Mouse (Mus musculus) hindbrain, embryonic 12.5 days (tissue): Measurements from ENCODE around the gene Abl2. TPM values are rescaled to one million over a fixed set of nuclear protein-coding genes. Genes with fewer than 3 reads are reported as not detected.

Experiments
- ATAC-seq: fragments of 200-750 bp; cut with Nextera tagmentation; 2 replicates; pipeline ENCODE4 v1.8.0; 2017; ENCODE audit warnings: moderate TSS enrichment; ENCODE audit not compliant: low FRiP score
- H3K27ac ChIP-seq: fragments of 300-500 bp; sonication (generic); 2 replicates; pipeline ENCODE4 v1.5.1; 2016; ENCODE audit warnings: mild to moderate bottlenecking
- H3K27me3 ChIP-seq: fragments of 300-500 bp; sonication (generic); 2 replicates; pipeline ENCODE4 v1.6.1; 2016; ENCODE audit warnings: mild to moderate bottlenecking
- H3K36me3 ChIP-seq: fragments of 300-500 bp; sonication (generic); 2 replicates; pipeline ENCODE4 v1.6.1; 2016; ENCODE audit warnings: mild to moderate bottlenecking
- H3K4me1 ChIP-seq: fragments of 300-500 bp; sonication (generic); 2 replicates; pipeline ENCODE4 v1.6.1; 2016
- H3K4me2 ChIP-seq: fragments of 300-500 bp; sonication (generic); replicated peaks from 2 replicates; pipeline ENCODE4 v1.6.1; 2016; ENCODE audit warnings: mild to moderate bottlenecking
- H3K4me3 ChIP-seq: fragments of 300-500 bp; sonication (generic); 2 replicates; pipeline ENCODE4 v1.5.1; 2016; ENCODE audit warnings: mild to moderate bottlenecking
- H3K9ac ChIP-seq: fragments of 300-500 bp; sonication (generic); 2 replicates; pipeline ENCODE4 v1.6.1; 2016; ENCODE audit warnings: mild to moderate bottlenecking, moderate library complexity
- H3K9me3 ChIP-seq: fragments of 300-500 bp; sonication (generic); replicated peaks from 2 replicates; pipeline ENCODE4 v1.6.1; 2016; ENCODE audit warnings: mild to moderate bottlenecking
- WGBS: fragments of 180-500 bp; shearing (Covaris S2); methylation state at CpG from one replicate; pipeline ENCODE4 v1.1.7; 2016; 5-methylcytosine and 5-hydroxymethylcytosine counted together
- polyA plus RNA-seq: library from polyadenylated mRNA; unstranded; fragments of >200 nt; fragmentation: Nextera tagmentation; extraction: Ambion mirVana; gene quantifications from 2 replicates; pipeline ENCODE4 v1.2.1, GENCODE M21; 2016

Gene Abl2
- polyA plus RNA-seq, 1 experiment from 2014 or later, result 6.6 TPM

DNA sequence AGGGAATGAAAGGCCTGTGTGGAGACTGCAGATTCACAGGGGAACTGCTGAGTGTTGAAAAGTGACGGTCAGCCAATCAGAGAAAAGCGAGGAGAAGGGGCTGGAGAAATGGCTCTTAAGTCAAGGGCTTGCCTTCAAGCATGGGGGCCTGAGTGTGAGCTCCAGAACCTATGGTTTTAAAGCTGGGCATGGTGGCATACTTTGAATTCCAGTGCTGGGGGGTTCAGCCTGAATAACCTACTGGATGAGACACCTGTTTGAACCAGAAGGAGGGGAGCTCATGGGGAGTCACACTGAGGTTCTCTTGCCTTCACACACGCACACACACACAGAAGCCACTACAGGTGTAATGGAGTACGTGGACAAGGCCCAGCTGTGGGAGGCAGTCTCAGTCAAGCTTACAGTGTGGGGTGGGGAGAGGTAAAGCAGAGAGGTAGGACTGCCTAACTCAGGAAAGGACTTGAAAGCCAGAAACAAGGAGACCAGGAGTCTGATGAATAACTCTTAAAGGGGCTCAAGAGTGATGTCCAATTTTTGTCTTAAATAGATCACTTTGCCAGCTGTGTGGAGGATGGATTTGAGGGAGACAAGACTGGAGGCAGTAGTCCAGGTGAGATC lies 61.8 kb downstream of the Abl2 start:
- H3K27ac ChIP-seq, result no peak overlapping the region
- H3K9me3 ChIP-seq, result no peaks in the 10 kb centered on the region
- peaks cover 10% of the 10 kb centered on the region for H3K4me1 ChIP-seq
- WGBS, result 68% methylated on average over 4 of the region's 4 CpGs
- no peaks in the 10 kb centered on the region for H3K27me3 ChIP-seq
- H3K4me3 ChIP-seq, result no peak overlapping the region
- no peak overlapping the region for H3K9ac ChIP-seq
- H3K4me2 ChIP-seq, result no peak overlapping the region
- no peak for ATAC-seq
- H3K36me3 ChIP-seq, result peaks cover 8% of the 10 kb centered on the region; the same call in 1 of the 2 replicates

DNA sequence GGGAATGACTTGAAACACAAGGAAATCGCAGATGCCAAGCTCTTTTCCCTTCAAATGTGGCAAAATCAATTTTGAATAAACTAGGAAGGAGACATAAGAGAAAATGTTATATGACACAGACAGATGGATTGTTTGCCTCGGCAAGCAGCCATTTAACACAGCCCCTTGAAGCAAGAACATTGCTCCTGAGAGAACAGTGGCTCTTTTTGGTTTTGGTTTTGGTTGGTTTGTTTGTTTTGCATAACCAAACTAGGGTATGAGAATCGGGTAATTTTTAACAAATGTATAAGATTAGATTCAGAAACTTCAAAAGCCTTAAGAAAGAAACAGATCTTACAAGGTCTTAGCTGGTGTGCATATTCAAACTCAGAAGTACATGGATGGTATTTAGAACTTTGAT lies 62.4 kb downstream of the Abl2 start:
- H3K4me3 ChIP-seq, result no peak overlapping the region
- H3K36me3 ChIP-seq, result peaks cover 13% of the 10 kb centered on the region
- no peaks in the 10 kb centered on the region for H3K9me3 ChIP-seq
- 89% methylated on average over 3 of the region's 3 CpGs for WGBS
- no peak overlapping the region for H3K27ac ChIP-seq
- no peak overlapping the region for H3K4me2 ChIP-seq
- H3K27me3 ChIP-seq, result no peaks in the 10 kb centered on the region
- H3K9ac ChIP-seq, result no peak overlapping the region
- no peak for ATAC-seq
- H3K4me1 ChIP-seq, result peaks cover 4% of the 10 kb centered on the region

DNA sequence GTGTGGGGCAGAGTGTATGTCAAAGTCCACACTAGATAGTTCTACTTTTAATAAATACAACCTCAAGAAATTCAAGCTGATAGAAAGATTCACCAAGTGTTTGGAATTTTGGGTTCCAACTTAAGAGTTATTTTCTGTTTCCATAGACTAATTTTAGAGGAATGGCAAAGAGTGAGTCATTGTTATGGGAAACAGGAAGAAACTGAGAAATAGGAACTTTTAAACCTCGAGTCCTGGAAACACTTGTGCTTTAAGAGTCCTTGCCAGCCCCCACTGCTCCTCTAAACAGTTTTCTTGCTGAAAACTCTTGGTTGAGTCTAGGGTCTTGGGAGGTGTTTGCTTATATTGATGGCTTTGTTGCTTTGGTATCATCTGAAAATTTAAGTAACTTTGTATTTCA lies 65.6 kb downstream of the Abl2 start:
- Histone ChIP-seq H3K4me1 (no peaks in the 10 kb centered on the region; the same call in 1 of the 2 replicates), H3K36me3 (peaks cover 15% of the 10 kb centered on the region), H3K4me3 (no peak overlapping the region), H3K27me3 (no peaks in the 10 kb centered on the region), H3K9me3 (no peaks in the 10 kb centered on the region), H3K27ac (no peak overlapping the region), H3K9ac (no peak overlapping the region), H3K4me2 (no peak overlapping the region)
- 72% methylated on average over 1 of the region's 1 CpGs for WGBS
- no peak for ATAC-seq

DNA sequence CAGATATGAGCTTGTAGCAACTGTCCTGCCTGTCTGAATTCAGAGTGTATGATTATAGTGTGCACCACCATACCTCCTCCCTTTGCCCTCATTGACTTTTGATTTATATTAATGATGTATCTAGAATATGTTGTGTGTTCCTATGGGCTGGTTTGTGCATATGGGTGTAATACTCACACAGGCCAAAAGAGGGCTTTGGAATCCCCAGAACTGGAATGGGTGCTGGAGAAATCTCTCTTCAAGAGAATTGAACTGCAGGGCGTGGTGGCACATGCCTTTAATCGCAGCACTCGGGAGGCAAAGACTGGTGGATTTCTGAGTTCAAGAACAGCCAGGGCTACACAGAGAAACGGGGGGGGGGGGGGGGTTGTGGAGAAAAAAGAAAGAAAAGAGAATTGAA lies 68.1 kb downstream of the Abl2 start:
- no peaks in the 10 kb centered on the region for H3K4me1 ChIP-seq
- H3K27me3 ChIP-seq, result no peaks in the 10 kb centered on the region
- no peak overlapping the region for H3K9ac ChIP-seq
- H3K4me2 ChIP-seq, result no peak overlapping the region
- no peaks in the 10 kb centered on the region for H3K9me3 ChIP-seq
- no peak overlapping the region for H3K27ac ChIP-seq
- WGBS, result 81% methylated on average over 4 of the region's 4 CpGs
- H3K36me3 ChIP-seq, result peaks cover 33% of the 10 kb centered on the region
- no peak for ATAC-seq
- no peak overlapping the region for H3K4me3 ChIP-seq

DNA sequence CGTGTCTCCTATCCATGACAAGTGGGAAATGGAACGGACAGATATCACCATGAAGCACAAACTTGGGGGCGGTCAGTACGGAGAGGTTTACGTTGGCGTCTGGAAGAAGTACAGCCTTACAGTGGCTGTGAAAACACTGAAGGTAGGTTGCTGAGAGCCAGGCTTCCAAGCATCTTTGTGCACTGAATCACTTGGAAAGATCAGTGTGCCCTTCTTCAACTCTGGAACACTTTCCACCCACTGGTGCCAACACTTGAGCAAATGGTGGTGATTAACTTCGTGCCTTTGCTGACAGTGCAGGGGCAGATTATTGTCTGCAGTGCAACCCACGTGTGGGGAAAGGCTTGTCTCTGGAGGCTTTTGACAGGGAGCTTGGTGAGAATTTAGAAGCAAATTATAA lies 71.4 kb downstream of the Abl2 start:
- Histone ChIP-seq H3K9me3 (no peaks in the 10 kb centered on the region), H3K4me2 (no peak overlapping the region), H3K27me3 (no peaks in the 10 kb centered on the region), H3K4me3 (no peak overlapping the region), H3K27ac (no peak overlapping the region), H3K9ac (no peak overlapping the region), H3K4me1 (no peaks in the 10 kb centered on the region), H3K36me3 (peaks cover 47% of the 10 kb centered on the region)
- 96% methylated on average over 8 of the region's 8 CpGs for WGBS
- ATAC-seq, result no peak

DNA sequence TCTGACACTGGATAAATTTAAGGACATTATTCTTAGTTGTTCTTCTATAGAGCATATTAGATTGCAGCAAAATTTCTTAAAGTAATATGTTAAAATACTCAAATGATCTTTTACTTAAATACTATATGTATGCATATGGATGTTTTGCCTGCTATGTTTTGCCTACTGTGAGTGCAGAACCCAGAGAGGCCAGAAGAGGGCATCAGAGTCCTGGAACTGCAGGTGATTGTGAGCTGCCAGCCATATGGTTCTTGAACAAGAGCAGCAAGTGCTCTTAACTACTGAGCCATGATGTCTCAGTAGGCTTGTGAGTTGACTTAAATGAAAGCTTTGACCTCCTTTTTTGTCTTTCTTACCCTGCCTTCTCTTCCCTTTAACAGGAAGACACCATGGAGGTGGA lies 72.4 kb downstream of the Abl2 start:
- H3K4me2 ChIP-seq, result no peak overlapping the region
- H3K36me3 ChIP-seq, result peaks cover 45% of the 10 kb centered on the region
- H3K27me3 ChIP-seq, result no peaks in the 10 kb centered on the region
- no peak overlapping the region for H3K27ac ChIP-seq
- H3K9ac ChIP-seq, result no peak overlapping the region
- H3K9me3 ChIP-seq, result no peaks in the 10 kb centered on the region
- H3K4me1 ChIP-seq, result no peaks in the 10 kb centered on the region
- ATAC-seq, result no peak
- H3K4me3 ChIP-seq, result no peak overlapping the region

DNA sequence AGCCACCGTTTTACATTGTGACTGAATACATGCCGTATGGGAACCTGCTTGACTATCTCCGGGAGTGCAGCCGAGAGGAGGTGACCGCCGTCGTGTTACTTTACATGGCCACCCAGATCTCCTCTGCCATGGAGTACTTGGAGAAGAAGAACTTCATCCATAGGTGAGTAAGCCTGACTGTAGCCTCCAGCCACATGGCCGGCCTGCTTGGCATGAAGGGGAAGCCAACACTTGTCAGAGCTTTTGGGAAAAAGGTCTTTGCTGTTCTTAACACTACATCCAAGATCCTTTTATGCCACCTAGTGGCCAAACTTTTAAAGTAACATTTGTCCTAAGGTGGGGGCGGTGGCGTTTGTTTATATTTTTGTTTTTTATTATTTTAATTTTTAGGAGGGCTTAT lies 74.5 kb downstream of the Abl2 start:
- 82% methylated on average over 10 of the region's 10 CpGs for WGBS
- no peaks in the 10 kb centered on the region for H3K27me3 ChIP-seq
- H3K9me3 ChIP-seq, result no peaks in the 10 kb centered on the region
- H3K9ac ChIP-seq, result no peak overlapping the region
- no peak overlapping the region for H3K4me3 ChIP-seq
- no peak overlapping the region for H3K4me2 ChIP-seq
- no peaks in the 10 kb centered on the region for H3K4me1 ChIP-seq
- no peak for ATAC-seq
- peaks cover 56% of the 10 kb centered on the region for H3K36me3 ChIP-seq
- no peak overlapping the region for H3K27ac ChIP-seq

DNA sequence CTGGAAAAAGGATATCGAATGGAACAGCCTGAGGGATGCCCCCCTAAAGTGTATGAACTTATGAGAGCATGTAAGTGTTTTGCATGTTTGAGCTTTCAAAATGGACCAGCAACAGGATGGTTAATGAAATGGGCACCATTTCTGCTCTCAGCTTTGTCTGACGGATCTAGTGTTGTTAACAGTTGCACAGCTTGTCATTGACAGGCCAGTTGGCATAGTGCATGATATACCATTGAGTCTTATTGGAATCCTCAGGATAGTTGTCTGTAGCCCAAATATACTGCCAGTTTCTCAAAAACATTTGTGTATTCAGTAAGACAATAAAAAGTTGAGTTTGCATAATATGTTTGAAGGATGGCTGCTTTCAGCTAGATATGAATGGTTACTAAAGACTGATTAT lies 76.6 kb downstream of the Abl2 start:
- ATAC-seq, result no peak
- no peaks in the 10 kb centered on the region for H3K4me1 ChIP-seq
- WGBS, result 85% methylated on average over 2 of the region's 2 CpGs
- peaks cover 55% of the 10 kb centered on the region for H3K36me3 ChIP-seq
- no peak overlapping the region for H3K4me2 ChIP-seq
- no peak overlapping the region for H3K4me3 ChIP-seq
- no peaks in the 10 kb centered on the region for H3K27me3 ChIP-seq
- no peak overlapping the region for H3K9ac ChIP-seq
- H3K27ac ChIP-seq, result no peak overlapping the region
- H3K9me3 ChIP-seq, result no peaks in the 10 kb centered on the region

DNA sequence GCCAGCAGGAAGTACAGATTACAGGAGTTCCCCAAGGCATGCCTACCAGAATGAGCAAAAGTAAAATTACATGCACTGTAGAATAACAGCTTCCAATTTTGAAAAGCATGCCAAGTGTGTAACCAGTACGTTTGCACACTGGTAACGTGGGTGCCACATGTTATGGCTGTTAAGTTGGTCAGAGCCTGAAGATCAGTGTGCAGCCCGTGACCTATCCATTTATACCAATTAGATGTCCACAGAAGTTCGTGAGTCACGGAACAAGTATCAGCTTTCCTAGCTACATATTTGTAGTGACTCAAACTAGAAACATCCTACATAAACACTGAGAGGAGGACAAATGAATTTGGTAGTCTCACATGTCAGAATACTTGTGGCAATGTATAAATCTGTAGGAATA lies 80.9 kb downstream of the Abl2 start:
- Histone ChIP-seq H3K27ac (no peak overlapping the region), H3K9ac (no peak overlapping the region), H3K27me3 (no peaks in the 10 kb centered on the region), H3K9me3 (no peaks in the 10 kb centered on the region), H3K4me2 (no peak overlapping the region), H3K4me3 (no peak overlapping the region), H3K4me1 (no peaks in the 10 kb centered on the region; the same call in 1 of the 2 replicates), H3K36me3 (peaks cover 60% of the 10 kb centered on the region)
- no peak for ATAC-seq
- WGBS, result 94% methylated on average over 5 of the region's 5 CpGs

DNA sequence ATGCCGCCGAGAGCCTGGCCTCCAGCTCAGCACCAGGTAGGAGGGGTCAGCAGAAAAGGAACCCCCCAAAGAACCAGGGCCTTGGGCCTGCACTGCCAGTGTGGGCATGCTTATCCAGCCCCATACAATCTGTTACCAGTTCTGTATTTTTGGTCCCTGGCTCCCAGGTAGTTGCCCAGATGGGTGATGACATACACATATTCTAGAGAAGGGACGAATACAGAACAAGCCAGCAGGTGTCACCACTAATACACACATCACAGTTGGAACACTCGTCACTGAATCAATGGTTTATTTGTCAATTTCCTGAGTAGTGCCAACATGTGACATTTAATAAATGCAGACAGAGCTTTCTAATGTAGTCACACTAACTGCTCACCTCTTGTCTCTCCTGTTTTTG lies 82.0 kb downstream of the Abl2 start:
- no peak for ATAC-seq
- peaks cover 2% of the 10 kb centered on the region; the same call in 1 of the 2 replicates for H3K4me1 ChIP-seq
- no peak overlapping the region for H3K27ac ChIP-seq
- no peak overlapping the region for H3K4me3 ChIP-seq
- H3K9ac ChIP-seq, result no peak overlapping the region
- WGBS, result 75% methylated on average over 4 of the region's 4 CpGs
- peaks cover 50% of the 10 kb centered on the region for H3K36me3 ChIP-seq
- H3K9me3 ChIP-seq, result no peaks in the 10 kb centered on the region
- H3K27me3 ChIP-seq, result no peaks in the 10 kb centered on the region
- no peak overlapping the region for H3K4me2 ChIP-seq

DNA sequence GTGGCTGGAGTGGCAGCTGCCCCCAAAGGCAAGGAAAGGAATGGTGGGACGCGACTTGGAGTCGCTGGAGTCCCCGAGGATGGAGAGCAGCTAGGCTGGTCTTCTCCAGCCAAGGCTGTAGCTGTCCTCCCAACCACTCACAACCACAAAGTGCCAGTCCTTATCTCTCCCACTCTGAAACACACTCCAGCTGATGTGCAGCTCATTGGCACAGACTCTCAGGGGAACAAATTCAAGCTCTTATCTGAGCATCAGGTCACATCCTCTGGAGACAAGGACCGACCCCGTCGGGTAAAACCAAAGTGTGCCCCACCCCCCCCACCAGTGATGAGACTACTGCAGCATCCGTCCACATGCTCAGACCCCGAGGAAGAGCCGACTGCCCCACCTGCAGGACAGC lies 83.2 kb downstream of the Abl2 start:
- H3K4me1 ChIP-seq, result peaks cover 2% of the 10 kb centered on the region; the same call in 1 of the 2 replicates
- peaks cover 42% of the 10 kb centered on the region for H3K36me3 ChIP-seq
- no peaks in the 10 kb centered on the region for H3K9me3 ChIP-seq
- WGBS, result 83% methylated on average over 10 of the region's 10 CpGs
- no peak for ATAC-seq
- no peaks in the 10 kb centered on the region for H3K27me3 ChIP-seq
- no peak overlapping the region for H3K4me3 ChIP-seq
- H3K9ac ChIP-seq, result no peak overlapping the region
- no peak overlapping the region for H3K27ac ChIP-seq
- H3K4me2 ChIP-seq, result no peak overlapping the region

DNA sequence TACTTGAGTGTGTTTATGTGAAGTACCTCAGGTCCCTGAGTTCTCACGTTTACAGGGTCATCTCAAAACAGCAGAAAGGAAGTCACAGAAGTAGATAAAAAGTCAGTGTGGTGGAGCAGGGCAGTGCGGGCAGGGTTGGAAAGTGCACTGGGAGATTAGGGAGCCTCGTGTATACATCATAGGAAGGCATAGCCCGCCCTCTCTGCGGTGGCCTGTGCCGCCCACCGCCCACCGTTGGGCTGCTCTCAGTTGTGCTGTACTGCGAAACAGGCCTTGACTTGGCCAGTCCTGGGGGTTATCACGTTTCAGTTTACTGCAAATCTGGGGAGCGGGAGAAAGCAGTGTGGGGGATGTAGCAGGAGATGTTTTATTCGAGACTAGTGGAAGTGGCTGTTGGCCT lies 84.2 kb downstream of the Abl2 start:
- ATAC-seq, result no peak
- H3K4me3 ChIP-seq, result no peak overlapping the region
- H3K27ac ChIP-seq, result no peak overlapping the region
- peaks cover 2% of the 10 kb centered on the region; the same call in 1 of the 2 replicates for H3K4me1 ChIP-seq
- no peaks in the 10 kb centered on the region for H3K9me3 ChIP-seq
- no peak overlapping the region for H3K9ac ChIP-seq
- H3K36me3 ChIP-seq, result peaks cover 35% of the 10 kb centered on the region
- WGBS, result 65% methylated on average over 12 of the region's 12 CpGs
- H3K4me2 ChIP-seq, result no peak overlapping the region
- H3K27me3 ChIP-seq, result no peaks in the 10 kb centered on the region

DNA sequence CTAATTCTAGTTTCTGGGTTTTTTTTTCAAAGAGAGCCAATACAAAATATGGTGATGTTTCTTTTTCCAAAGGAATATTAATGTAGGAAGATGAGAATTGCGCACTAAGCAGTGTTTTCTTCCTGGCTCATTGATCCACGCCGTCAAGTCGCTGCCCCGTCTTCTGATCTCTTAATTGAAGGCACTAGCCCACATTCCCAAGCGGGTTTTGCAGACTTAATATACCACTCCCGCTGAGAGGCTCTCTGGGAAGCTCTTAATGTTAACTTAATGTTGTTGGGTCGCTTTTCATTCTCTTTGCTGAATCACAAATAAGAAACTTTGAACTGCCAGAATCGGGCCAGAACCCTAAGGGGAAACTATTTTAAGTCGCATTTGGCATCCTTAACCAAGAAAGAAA lies 85.5 kb downstream of the Abl2 start:
- H3K36me3 ChIP-seq, result peaks cover 35% of the 10 kb centered on the region
- H3K9me3 ChIP-seq, result no peaks in the 10 kb centered on the region
- H3K4me2 ChIP-seq, result no peak overlapping the region
- WGBS, result 50% methylated on average over 10 of the region's 10 CpGs
- ATAC-seq, result no peak
- peaks cover 2% of the 10 kb centered on the region; the same call in 1 of the 2 replicates for H3K4me1 ChIP-seq
- no peak overlapping the region for H3K27ac ChIP-seq
- no peak overlapping the region for H3K9ac ChIP-seq
- H3K27me3 ChIP-seq, result no peaks in the 10 kb centered on the region
- no peak overlapping the region for H3K4me3 ChIP-seq
